Mouse (Mus musculus): ENCODE measurements at regions not wholly inside any gene's neighbourhood (a gene's known extent, or its start where the extent isn't known, plus 50 kb on each side); places are given as distances from the start of the nearest gene placed in this dataset.

- Histone ChIP-seq H3K36me3 (ENCODE audit: insufficient read depth, low read length) (no peaks in the 10 kb centered on the region), H3K4me1 (replicated peaks; ENCODE audit: low read depth, low read length) (no peaks in the 10 kb centered on the region), H3K4me3 (replicated peaks; ENCODE audit: low read length) (no peak overlapping the region), H3K27me3 (ENCODE audit: insufficient read depth, low read length) (0 out of 2 replicates have a peak, but pooled peaks cover 6% of the 10 kb centered on the region), H3K9me3 (ENCODE audit: low read length) (no peaks in the 10 kb centered on the region)
- TF ChIP-seq POU5F1 (IDR thresholded peaks at IDR 0.05; ENCODE audit: borderline replicate concordance, low read length) = no peak
- no peak for TF ChIP-seq NANOG (IDR thresholded peaks at IDR 0.05; ENCODE audit: borderline replicate concordance, low read length)
- TF ChIP-seq CTCF (conservative IDR thresholded peaks at IDR 0.05; ENCODE audit: low read length) = no peak
These were observed 493.5 kb downstream of the Fam19a5 start for GRCm38 (mm10) chr15:88037606-88038005.

GRCm38 (mm10) chr15:88042821-88043220 lies 498.7 kb downstream of the Fam19a5 start:
- Histone ChIP-seq H3K9me3 (ENCODE audit: low read length) (no peaks in the 10 kb centered on the region), H3K4me3 (replicated peaks; ENCODE audit: low read length) (no peak overlapping the region), H3K4me1 (replicated peaks; ENCODE audit: low read depth, low read length) (no peaks in the 10 kb centered on the region), H3K27me3 (ENCODE audit: insufficient read depth, low read length) (0 out of 2 replicates have a peak, but pooled peaks cover 5% of the 10 kb centered on the region), H3K36me3 (ENCODE audit: insufficient read depth, low read length) (no peaks in the 10 kb centered on the region)
- TF ChIP-seq POU5F1 (IDR thresholded peaks at IDR 0.05; ENCODE audit: borderline replicate concordance, low read length) (no peak), CTCF (conservative IDR thresholded peaks at IDR 0.05; ENCODE audit: low read length) (no peak), NANOG (IDR thresholded peaks at IDR 0.05; ENCODE audit: borderline replicate concordance, low read length) (no peak)

- TF ChIP-seq CTCF (conservative IDR thresholded peaks at IDR 0.05; ENCODE audit: low read length) (no peak), POU5F1 (IDR thresholded peaks at IDR 0.05; ENCODE audit: borderline replicate concordance, low read length) (no peak), NANOG (IDR thresholded peaks at IDR 0.05; ENCODE audit: borderline replicate concordance, low read length) (no peak)
- no peaks in the 10 kb centered on the region for H3K27me3 ChIP-seq (ENCODE audit: insufficient read depth, low read length)
- H3K9me3 ChIP-seq (ENCODE audit: low read length) = no peaks in the 10 kb centered on the region
- peaks cover 7% of the 10 kb centered on the region for H3K4me1 ChIP-seq (replicated peaks; ENCODE audit: low read depth, low read length)
- H3K4me3 ChIP-seq (replicated peaks; ENCODE audit: low read length) = no peak overlapping the region
- H3K36me3 ChIP-seq (ENCODE audit: insufficient read depth, low read length) = no peaks in the 10 kb centered on the region
These were observed 514.0 kb downstream of the Fam19a5 start for GRCm38 (mm10) chr15:88058071-88058470.

- Histone ChIP-seq H3K4me1 (replicated peaks; ENCODE audit: low read depth, low read length) (peaks cover 7% of the 10 kb centered on the region), H3K9me3 (ENCODE audit: low read length) (no peaks in the 10 kb centered on the region), H3K27me3 (ENCODE audit: insufficient read depth, low read length) (no peaks in the 10 kb centered on the region), H3K4me3 (replicated peaks; ENCODE audit: low read length) (no peak overlapping the region), H3K36me3 (ENCODE audit: insufficient read depth, low read length) (no peaks in the 10 kb centered on the region)
- TF ChIP-seq POU5F1 (IDR thresholded peaks at IDR 0.05; ENCODE audit: borderline replicate concordance, low read length) = no peak
- TF ChIP-seq NANOG (IDR thresholded peaks at IDR 0.05; ENCODE audit: borderline replicate concordance, low read length) = no peak
- no peak for TF ChIP-seq CTCF (conservative IDR thresholded peaks at IDR 0.05; ENCODE audit: low read length)
These were observed 516.8 kb downstream of the Fam19a5 start for GRCm38 (mm10) chr15:88060935-88061334.

GRCm38 (mm10) chr15:88063041-88063440 lies 518.9 kb downstream of the Fam19a5 start:
- no peaks in the 10 kb centered on the region for H3K9me3 ChIP-seq (ENCODE audit: low read length)
- TF ChIP-seq POU5F1 (IDR thresholded peaks at IDR 0.05; ENCODE audit: borderline replicate concordance, low read length) = no peak
- no peak for TF ChIP-seq CTCF (conservative IDR thresholded peaks at IDR 0.05; ENCODE audit: low read length)
- no peak for TF ChIP-seq NANOG (IDR thresholded peaks at IDR 0.05; ENCODE audit: borderline replicate concordance, low read length)
- H3K27me3 ChIP-seq (ENCODE audit: insufficient read depth, low read length) = no peaks in the 10 kb centered on the region
- H3K36me3 ChIP-seq (ENCODE audit: insufficient read depth, low read length) = no peaks in the 10 kb centered on the region
- H3K4me1 ChIP-seq (replicated peaks; ENCODE audit: low read depth, low read length) = peaks cover 4% of the 10 kb centered on the region
- H3K4me3 ChIP-seq (replicated peaks; ENCODE audit: low read length) = no peak overlapping the region

- no peak for TF ChIP-seq NANOG (IDR thresholded peaks at IDR 0.05; ENCODE audit: borderline replicate concordance, low read length)
- no peak for TF ChIP-seq POU5F1 (IDR thresholded peaks at IDR 0.05; ENCODE audit: borderline replicate concordance, low read length)
- no peak for TF ChIP-seq CTCF (conservative IDR thresholded peaks at IDR 0.05; ENCODE audit: low read length)
- Histone ChIP-seq H3K36me3 (ENCODE audit: insufficient read depth, low read length) (no peaks in the 10 kb centered on the region), H3K27me3 (ENCODE audit: insufficient read depth, low read length) (no peaks in the 10 kb centered on the region), H3K9me3 (ENCODE audit: low read length) (no peaks in the 10 kb centered on the region), H3K4me3 (replicated peaks; ENCODE audit: low read length) (no peak overlapping the region), H3K4me1 (replicated peaks; ENCODE audit: low read depth, low read length) (no peaks in the 10 kb centered on the region)
These were observed 524.4 kb downstream of the Fam19a5 start for GRCm38 (mm10) chr15:88068476-88068875.

GRCm38 (mm10) chr15:88072676-88073075 lies 527.4 kb upstream of the Zdhhc25 start:
- H3K4me1 ChIP-seq (replicated peaks; ENCODE audit: low read depth, low read length) = no peaks in the 10 kb centered on the region
- no peaks in the 10 kb centered on the region for H3K9me3 ChIP-seq (ENCODE audit: low read length)
- H3K4me3 ChIP-seq (replicated peaks; ENCODE audit: low read length) = no peak overlapping the region
- no peaks in the 10 kb centered on the region for H3K36me3 ChIP-seq (ENCODE audit: insufficient read depth, low read length)
- TF ChIP-seq POU5F1 (IDR thresholded peaks at IDR 0.05; ENCODE audit: borderline replicate concordance, low read length) (no peak), CTCF (conservative IDR thresholded peaks at IDR 0.05; ENCODE audit: low read length) (no peak), NANOG (IDR thresholded peaks at IDR 0.05; ENCODE audit: borderline replicate concordance, low read length) (no peak)
- no peaks in the 10 kb centered on the region for H3K27me3 ChIP-seq (ENCODE audit: insufficient read depth, low read length)

GRCm38 (mm10) chr15:88083911-88084310 lies 516.2 kb upstream of the Zdhhc25 start:
- Histone ChIP-seq H3K27me3 (ENCODE audit: insufficient read depth, low read length) (no peaks in the 10 kb centered on the region), H3K4me3 (replicated peaks; ENCODE audit: low read length) (no peak overlapping the region), H3K9me3 (ENCODE audit: low read length) (no peaks in the 10 kb centered on the region), H3K36me3 (ENCODE audit: insufficient read depth, low read length) (no peaks in the 10 kb centered on the region), H3K4me1 (replicated peaks; ENCODE audit: low read depth, low read length) (no peaks in the 10 kb centered on the region)
- TF ChIP-seq POU5F1 (IDR thresholded peaks at IDR 0.05; ENCODE audit: borderline replicate concordance, low read length) = no peak
- TF ChIP-seq CTCF (conservative IDR thresholded peaks at IDR 0.05; ENCODE audit: low read length) = no peak
- no peak for TF ChIP-seq NANOG (IDR thresholded peaks at IDR 0.05; ENCODE audit: borderline replicate concordance, low read length)

- TF ChIP-seq CTCF (conservative IDR thresholded peaks at IDR 0.05; ENCODE audit: low read length) (no peak), POU5F1 (IDR thresholded peaks at IDR 0.05; ENCODE audit: borderline replicate concordance, low read length) (no peak), NANOG (IDR thresholded peaks at IDR 0.05; ENCODE audit: borderline replicate concordance, low read length) (no peak)
- H3K4me1 ChIP-seq (replicated peaks; ENCODE audit: low read depth, low read length) = no peaks in the 10 kb centered on the region
- H3K4me3 ChIP-seq (replicated peaks; ENCODE audit: low read length) = no peak overlapping the region
- H3K9me3 ChIP-seq (ENCODE audit: low read length) = no peaks in the 10 kb centered on the region
- no peaks in the 10 kb centered on the region for H3K27me3 ChIP-seq (ENCODE audit: insufficient read depth, low read length)
- no peaks in the 10 kb centered on the region for H3K36me3 ChIP-seq (ENCODE audit: insufficient read depth, low read length)
These were observed 514.5 kb upstream of the Zdhhc25 start for GRCm38 (mm10) chr15:88085631-88086030.
